Mouse (Mus musculus) forebrain, embryonic 14.5 days (tissue): ENCODE results near the gene Auh. TPM values are rescaled to one million over a fixed set of nuclear protein-coding genes. Genes with fewer than 3 reads are reported as not detected.

ENCODE experiments used
- ATAC-seq: fragments of 200-750 bp; cut with Nextera tagmentation; 2 replicates; pipeline ENCODE4 v1.8.0; 2017; ENCODE audit warnings: mild to moderate bottlenecking, moderate library complexity
- DNase-seq: peaks from one replicate; pipeline ENCODE4 v3.0.0-alpha.2; 2015; ENCODE audit warnings: low spot score
- H3K27ac ChIP-seq: fragments of 300-500 bp; sonication (generic); 2 replicates; pipeline ENCODE4 v1.5.1; 2014; ENCODE audit warnings: low read depth, mild to moderate bottlenecking, control low read depth, low read length, moderate library complexity
- H3K27me3 ChIP-seq: fragments of 300-500 bp; sonication (generic); replicated peaks from 2 replicates; pipeline ENCODE4 v1.6.1; 2014; ENCODE audit warnings: low read length, control low read depth, mixed read lengths; ENCODE audit not compliant: control insufficient read depth, insufficient read depth
- H3K36me3 ChIP-seq: fragments of 300-500 bp; sonication (generic); 2 replicates; pipeline ENCODE4 v1.6.1; 2014; ENCODE audit warnings: low read length, control low read depth; ENCODE audit not compliant: control insufficient read depth, insufficient read depth
- H3K4me1 ChIP-seq: fragments of 300-500 bp; sonication (generic); 2 replicates; pipeline ENCODE4 v1.6.1; 2014; ENCODE audit warnings: antibody characterized with exemption, low read length, control low read depth; ENCODE audit not compliant: control insufficient read depth, insufficient read depth
- H3K4me2 ChIP-seq: fragments of 300-500 bp; sonication (generic); 2 replicates; pipeline ENCODE4 v1.6.1; 2014; ENCODE audit warnings: mild to moderate bottlenecking, control low read depth, low read length
- H3K4me3 ChIP-seq: fragments of 300-500 bp; sonication (generic); 2 replicates; pipeline ENCODE4 v1.5.1; 2014; ENCODE audit warnings: low read depth, low read length, control low read depth
- H3K9ac ChIP-seq: fragments of 300-500 bp; sonication (generic); 2 replicates; pipeline ENCODE4 v1.6.1; 2014; ENCODE audit warnings: mild to moderate bottlenecking, low read length, control low read depth, moderate library complexity
- H3K9me3 ChIP-seq: fragments of 300-500 bp; sonication (generic); replicated peaks from 2 replicates; pipeline ENCODE4 v1.6.1; 2016; ENCODE audit warnings: low read length, control low read depth, mixed read lengths; ENCODE audit not compliant: control insufficient read depth
- WGBS: fragments of 180-500 bp; shearing (Covaris S2); extraction: QIAGEN DNeasy Blood & Tissue Kit; methylation state at CpG from one replicate; pipeline ENCODE4 v1.1.7; 2014; 5-methylcytosine and 5-hydroxymethylcytosine counted together
- polyA plus RNA-seq: library from polyadenylated mRNA; unstranded; fragments of >200 nt; fragmentation: Nextera tagmentation; extraction: Ambion mirVana; gene quantifications from 2 replicates; pipeline ENCODE4 v1.2.1, GENCODE M21; 2014

Gene Auh
- polyA plus RNA-seq, 1 experiment from 2014 or later, result 47.9 TPM

DNA sequence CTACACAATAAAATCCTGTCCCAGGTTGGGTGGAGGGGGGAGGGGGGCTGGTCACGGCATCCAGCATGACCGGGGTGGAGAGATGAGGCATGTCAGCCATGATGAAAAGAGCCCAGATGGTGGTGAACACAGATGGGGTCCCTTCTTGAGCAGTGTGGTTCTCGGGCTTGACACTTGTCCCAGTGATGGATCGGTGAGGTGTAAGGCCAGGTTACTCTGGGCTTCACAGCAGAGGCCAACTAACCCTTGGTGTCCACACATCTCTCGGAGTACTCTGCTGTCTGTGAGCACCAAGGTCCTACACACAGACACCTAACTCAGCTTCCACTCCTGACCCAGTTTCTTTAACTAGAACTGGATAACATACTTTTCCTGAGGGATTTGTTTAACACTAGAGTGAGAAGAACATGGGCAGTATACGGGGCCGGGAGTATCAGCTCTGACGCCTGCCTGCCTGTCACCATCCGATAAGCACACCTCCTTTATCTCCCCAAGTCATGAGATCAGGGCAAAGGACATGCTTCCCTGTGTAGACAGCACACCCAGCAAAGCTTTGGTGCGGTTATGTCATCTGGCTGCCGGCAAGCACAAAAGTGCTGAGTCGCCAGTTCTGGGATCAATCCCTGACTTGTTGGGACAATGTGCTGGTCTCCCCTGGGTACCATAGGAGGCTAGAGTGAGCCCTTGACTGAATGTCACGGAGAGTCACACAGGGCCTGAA lies 98.3 kb downstream of the Auh start:
- Histone ChIP-seq H3K36me3 (peaks cover 6% of the 10 kb centered on the region; the same call in 1 of the 2 replicates), H3K9me3 (no peaks in the 10 kb centered on the region), H3K9ac (no peak overlapping the region), H3K27me3 (no peaks in the 10 kb centered on the region), H3K4me1 (no peaks in the 10 kb centered on the region), H3K4me2 (no peak overlapping the region), H3K4me3 (no peak overlapping the region), H3K27ac (no peak overlapping the region)
- no peak for ATAC-seq
- no peak for DNase-seq
- WGBS, result 93% methylated on average over 13 of the region's 13 CpGs

GRCm38 (mm10) chr13:52828946-52829523 lies 100.4 kb downstream of the Auh start:
- no peak for DNase-seq
- 78% methylated on average over 12 of the region's 12 CpGs for WGBS
- H3K36me3 ChIP-seq, result no peaks in the 10 kb centered on the region
- no peaks in the 10 kb centered on the region for H3K27me3 ChIP-seq
- no peaks in the 10 kb centered on the region for H3K9me3 ChIP-seq
- H3K4me3 ChIP-seq, result no peak overlapping the region
- H3K4me2 ChIP-seq, result no peak overlapping the region
- ATAC-seq, result no peak
- H3K27ac ChIP-seq, result no peak overlapping the region
- H3K4me1 ChIP-seq, result no peaks in the 10 kb centered on the region
- H3K9ac ChIP-seq, result no peak overlapping the region

DNA sequence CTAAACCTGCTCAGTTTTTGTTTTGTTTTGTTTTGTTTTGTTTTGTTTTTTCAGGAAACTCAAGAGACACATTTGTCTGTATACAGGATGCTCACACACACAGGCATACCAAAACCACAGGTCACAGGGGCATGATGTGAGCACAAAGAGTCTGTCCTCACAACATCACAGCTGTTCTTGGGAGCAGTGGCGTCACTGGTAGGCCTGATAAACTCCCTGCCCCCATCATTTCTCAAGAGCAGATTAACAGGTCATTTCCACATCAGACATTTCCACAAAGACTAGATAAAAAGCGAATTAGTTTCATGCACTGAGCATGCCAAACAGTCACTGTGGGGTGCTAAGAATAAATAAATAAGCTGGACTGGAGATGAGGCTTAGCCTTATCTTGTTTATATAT lies 101.3 kb downstream of the Auh start:
- H3K27ac ChIP-seq, result no peak overlapping the region
- H3K9me3 ChIP-seq, result no peaks in the 10 kb centered on the region
- H3K4me2 ChIP-seq, result no peak overlapping the region
- WGBS, result 61% methylated on average over 2 of the region's 2 CpGs
- no peaks in the 10 kb centered on the region for H3K36me3 ChIP-seq
- ATAC-seq, result no peak
- no peak overlapping the region for H3K4me3 ChIP-seq
- no peaks in the 10 kb centered on the region for H3K27me3 ChIP-seq
- H3K4me1 ChIP-seq, result no peaks in the 10 kb centered on the region
- no peak overlapping the region for H3K9ac ChIP-seq
- DNase-seq, result no peak

GRCm38 (mm10) chr13:52826666-52827065 lies 102.8 kb downstream of the Auh start:
- Histone ChIP-seq H3K4me2 (no peak overlapping the region), H3K27ac (no peak overlapping the region), H3K36me3 (no peaks in the 10 kb centered on the region), H3K4me3 (no peak overlapping the region), H3K9me3 (no peaks in the 10 kb centered on the region), H3K4me1 (peaks cover 7% of the 10 kb centered on the region), H3K27me3 (no peaks in the 10 kb centered on the region), H3K9ac (no peak overlapping the region)
- no peak for DNase-seq
- ATAC-seq, result no peak

- ATAC-seq, result no peak
- H3K4me1 ChIP-seq, result peaks cover 7% of the 10 kb centered on the region
- WGBS, result 72% methylated on average over 9 of the region's 9 CpGs
These were observed 104.7 kb downstream of the Auh start for GRCm38 (mm10) chr13:52824754-52825153.

GRCm38 (mm10) chr13:52822165-52823149 lies 107.0 kb downstream of the Auh start:
- Histone ChIP-seq H3K4me2 (peak overlapping the region; percentile 32), H3K4me3 (no peak overlapping the region), H3K9me3 (no peaks in the 10 kb centered on the region), H3K4me1 (peaks cover 17% of the 10 kb centered on the region), H3K27me3 (no peaks in the 10 kb centered on the region), H3K27ac (no peak overlapping the region), H3K36me3 (no peaks in the 10 kb centered on the region), H3K9ac (no peak overlapping the region)
- 20% methylated on average over 22 of the region's 23 CpGs for WGBS
- ATAC-seq, result peak; percentile 45; the same call in 1 of the 2 replicates
- peak; percentile 37 for DNase-seq

More at GRCm38 (mm10) chr13:52824754-52825153, 104.7 kb downstream of the Auh start:
- Histone ChIP-seq H3K27ac (no peak overlapping the region), H3K27me3 (no peaks in the 10 kb centered on the region), H3K9ac (no peak overlapping the region), H3K9me3 (no peaks in the 10 kb centered on the region), H3K4me3 (no peak overlapping the region), H3K4me2 (no peak overlapping the region), H3K36me3 (no peaks in the 10 kb centered on the region)
- no peak for DNase-seq

DNA sequence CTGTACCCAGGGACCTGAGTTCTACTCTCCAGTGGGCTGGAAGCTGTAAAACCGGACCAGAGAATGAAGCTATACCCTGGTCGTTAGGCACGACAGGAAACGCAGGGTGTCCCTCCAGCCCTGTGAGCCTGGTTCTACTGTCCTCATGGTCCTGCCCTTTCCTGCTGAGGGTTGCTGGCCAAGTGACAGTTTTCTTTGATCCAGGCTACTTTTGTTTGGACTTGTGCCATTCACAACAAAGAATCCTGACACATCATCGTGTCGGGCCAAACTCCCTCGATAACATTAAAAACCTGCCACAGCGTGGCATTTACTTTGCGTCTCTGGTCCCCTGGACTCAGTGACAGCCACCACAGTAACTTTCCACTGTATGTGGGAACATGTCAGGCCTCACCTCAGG lies 107.9 kb downstream of the Auh start:
- Histone ChIP-seq H3K4me1 (peaks cover 17% of the 10 kb centered on the region), H3K9me3 (no peaks in the 10 kb centered on the region), H3K4me3 (no peak overlapping the region), H3K9ac (no peak overlapping the region), H3K4me2 (no peak overlapping the region), H3K27me3 (no peaks in the 10 kb centered on the region), H3K27ac (no peak overlapping the region), H3K36me3 (no peaks in the 10 kb centered on the region)
- WGBS, result 30% methylated on average over 9 of the region's 9 CpGs
- ATAC-seq (no peak), DNase-seq (no peak)

GRCm38 (mm10) chr13:52819901-52820300 lies 109.6 kb downstream of the Auh start:
- Histone ChIP-seq H3K36me3 (no peaks in the 10 kb centered on the region), H3K9me3 (no peaks in the 10 kb centered on the region), H3K27me3 (no peaks in the 10 kb centered on the region), H3K4me3 (no peak overlapping the region), H3K27ac (no peak overlapping the region), H3K4me1 (peaks cover 17% of the 10 kb centered on the region), H3K4me2 (no peak overlapping the region), H3K9ac (no peak overlapping the region)
- ATAC-seq (no peak), DNase-seq (no peak)
- WGBS, result 92% methylated on average over 4 of the region's 4 CpGs
